Mouse (Mus musculus) spleen, adult 12 weeks (tissue): ENCODE measurements around the gene Zcchc12.
A peak's percentile ranks its signal among the peaks of the same experiment; 100 is the strongest.

Experiments used
- DNase-seq: peaks from one replicate; pipeline ENCODE4 v3.0.0; 2022; ENCODE audit warnings: low spot score

Gene Zcchc12

DNA sequence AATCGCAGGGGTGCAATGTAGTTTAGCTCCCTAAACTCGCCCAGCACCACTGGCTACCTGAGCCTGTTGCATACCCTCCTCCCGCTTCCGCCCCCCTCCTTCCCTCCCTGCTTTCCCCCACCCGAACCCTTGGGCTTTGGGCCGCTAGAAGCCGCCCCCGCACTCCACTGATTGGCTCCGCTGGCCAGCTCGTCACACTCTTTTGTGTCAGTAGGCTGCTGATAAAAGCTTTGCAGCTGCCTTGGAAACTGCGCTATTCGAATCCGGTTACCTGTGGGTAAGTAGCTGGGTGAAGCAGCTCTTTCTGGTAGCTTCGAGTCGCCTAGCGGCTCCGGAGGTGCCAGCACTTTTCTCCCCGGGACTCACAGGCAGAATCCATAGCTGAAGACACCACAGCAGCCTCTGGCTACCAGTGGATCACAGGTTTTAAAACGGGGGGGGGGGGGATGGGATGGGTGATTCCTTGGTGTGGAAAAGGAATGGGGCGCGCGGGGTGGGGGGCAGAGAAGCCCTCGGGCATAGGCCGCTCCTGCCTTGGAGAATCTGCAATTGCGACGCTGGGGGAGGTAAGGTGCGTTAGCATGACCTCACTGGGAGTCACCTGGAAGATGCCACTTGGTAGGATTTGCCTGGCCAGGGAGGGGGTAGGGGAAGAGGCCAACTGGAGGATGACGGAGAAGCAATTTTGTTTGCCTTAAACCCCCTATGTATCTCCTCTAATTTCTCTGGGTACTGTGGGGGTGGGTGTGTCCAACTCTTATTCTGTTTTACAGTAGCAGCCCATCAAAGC, at the start of gene Zcchc12:
Gene Zcchc12, plus strand, starts transcription at position 169 of the 790 bp plus-strand sequence.
- no peak for DNase-seq

DNA sequence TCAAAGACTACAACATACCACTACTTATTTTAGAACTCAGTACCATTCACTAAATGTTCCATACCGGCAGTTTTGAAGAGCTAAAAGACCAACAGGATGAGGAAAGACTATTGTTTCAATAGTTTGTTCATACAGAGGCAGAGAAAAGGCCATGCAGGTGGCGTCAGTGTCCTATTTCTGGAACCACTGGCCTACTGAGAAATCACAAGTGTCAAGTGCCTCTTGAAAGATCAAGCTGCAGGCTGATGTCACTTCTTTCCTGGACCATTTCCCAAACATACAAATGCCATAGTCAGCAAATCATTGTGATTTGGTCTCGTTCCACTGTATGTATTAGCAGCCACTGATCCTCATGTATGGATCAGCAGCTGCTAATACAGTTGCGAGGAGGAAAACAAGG, 49.0 kb upstream of the Zcchc12 start:
- no peak for DNase-seq

DNA sequence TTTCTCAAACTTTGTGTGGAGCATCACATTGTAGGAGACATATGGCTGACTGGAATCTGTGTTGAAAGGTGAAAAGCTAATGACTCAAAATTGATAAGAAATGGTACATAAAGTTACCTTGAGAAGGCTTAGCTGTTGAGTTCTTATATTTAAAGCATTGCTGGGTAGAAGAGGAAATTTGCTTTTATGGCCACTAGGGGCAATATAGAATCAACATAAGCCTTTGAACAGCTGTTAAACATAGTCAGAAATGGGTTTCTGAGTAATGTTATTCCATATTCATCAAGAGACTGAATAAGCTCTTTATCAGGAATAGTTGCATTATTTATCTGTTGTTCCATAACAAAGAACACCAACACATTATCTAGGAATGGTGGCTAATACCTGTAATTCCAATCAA, 45.6 kb upstream of the Zcchc12 start:
- DNase-seq = no peak

DNA sequence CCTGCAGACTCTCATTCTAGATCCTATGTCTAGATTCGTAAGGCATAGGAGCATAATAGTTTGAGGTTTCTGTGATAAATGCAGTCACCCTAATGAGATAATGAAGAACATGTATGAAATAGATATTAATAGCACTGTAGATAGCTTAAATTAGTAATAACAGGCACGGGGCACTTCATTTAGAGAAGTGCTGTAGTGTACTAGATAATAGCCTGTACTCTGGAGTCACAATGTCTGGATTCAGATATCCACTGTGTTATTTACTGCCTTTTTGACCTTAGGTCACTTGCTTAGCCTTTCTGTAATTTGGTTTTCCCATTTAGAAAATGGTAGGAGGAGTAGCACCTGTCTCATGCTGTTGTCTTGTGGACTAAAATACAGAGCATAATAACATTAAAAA, 39.0 kb upstream of the Zcchc12 start:
- DNase-seq = no peak

DNA sequence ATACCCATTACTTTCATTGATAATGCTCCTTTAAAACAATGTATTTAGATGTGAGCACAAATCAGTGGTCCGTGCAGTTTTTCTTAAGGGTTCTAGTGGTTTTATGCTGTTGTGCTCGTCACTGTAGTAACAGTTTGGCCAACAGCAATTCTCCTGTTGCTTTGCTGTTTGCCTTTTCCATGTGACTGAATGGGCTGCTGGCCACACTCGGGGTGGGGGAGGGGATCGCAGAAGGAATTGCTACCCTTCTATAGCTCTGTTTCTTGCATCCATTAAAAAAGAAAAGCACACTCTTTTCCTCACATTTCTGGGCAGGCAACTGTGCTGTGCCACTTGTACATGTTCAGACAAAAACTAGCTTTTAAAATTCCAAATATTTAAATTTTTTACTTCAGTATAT, 34.1 kb upstream of the Zcchc12 start:
- DNase-seq = no peak

DNA sequence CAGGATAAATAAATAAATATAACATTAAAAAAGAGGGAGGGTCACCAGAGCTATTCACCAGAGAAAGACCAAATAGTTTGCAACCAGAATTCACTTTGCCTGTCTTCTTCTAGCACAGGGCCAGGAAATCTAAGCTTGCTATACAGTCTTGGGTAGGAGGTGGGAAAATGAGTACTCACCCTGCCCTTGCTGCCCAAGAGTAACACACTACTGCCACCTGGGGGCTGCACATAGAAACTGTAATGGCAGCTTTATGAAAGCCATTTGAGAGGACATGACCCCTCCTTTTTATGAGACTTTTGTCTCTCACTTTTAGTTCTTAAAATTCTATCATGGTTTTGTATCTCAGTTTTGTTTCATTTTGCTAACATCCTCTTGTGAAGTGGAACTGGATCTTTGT, 12.1 kb upstream of the Zcchc12 start:
- DNase-seq = no peak

DNA sequence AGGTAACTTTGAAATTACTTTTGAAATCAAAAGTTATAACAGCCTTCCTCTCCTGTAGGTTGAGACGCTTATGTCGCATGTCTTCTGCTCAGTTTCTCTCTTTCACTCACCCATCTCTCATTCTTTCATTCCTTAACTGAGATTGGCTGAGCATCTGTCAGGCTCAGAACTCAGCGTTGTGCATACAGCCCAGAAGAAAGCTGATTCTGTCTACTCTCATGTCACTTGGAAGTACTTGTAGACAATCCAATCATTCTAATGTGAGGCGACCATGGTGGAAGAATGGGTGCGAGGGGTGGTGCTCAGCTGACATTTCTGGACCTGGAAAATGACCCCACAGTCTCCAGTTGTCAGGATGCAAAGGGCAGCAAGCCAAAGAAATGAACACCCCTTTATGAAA, 9.7 kb upstream of the Zcchc12 start:
- DNase-seq = no peak

DNA sequence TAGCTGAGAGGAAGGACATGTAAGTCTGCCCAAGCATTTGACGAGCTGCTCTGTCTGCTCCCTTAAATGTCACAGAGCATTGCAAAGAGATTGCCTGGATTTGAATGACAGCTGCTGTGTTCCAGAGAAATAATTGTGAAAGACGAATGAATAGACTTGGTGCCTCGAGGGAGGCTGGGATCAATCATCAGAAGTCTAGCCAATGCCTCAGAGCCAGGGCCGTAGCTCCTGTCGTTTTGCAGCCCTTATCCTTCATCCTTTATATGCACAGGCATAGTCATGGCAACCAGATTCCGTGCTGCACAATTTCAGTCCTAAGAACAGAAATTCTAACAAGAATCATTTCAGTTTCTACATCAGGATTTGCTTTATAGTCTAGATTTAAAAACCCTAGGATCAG, 9.3 kb upstream of the Zcchc12 start:
- DNase-seq = no peak

DNA sequence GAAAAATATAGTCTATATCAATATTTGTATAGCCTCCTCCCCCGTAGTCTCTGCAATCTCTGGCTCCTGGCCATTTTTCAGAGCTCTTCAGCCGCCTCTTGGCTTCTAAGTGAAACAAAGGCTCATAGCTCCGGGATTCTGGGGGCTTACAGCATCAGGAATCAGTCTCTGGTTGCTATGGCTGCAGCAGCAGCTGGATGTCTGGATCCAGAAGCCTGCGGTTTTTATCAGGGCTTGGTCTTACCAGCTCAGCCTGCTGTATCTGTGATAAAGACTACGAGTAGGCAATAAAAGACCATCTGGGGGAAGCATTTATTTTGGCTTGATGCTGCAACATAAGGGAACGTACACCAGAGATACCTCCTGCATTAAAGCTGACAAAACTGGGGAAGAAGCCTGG, 1.8 kb upstream of the Zcchc12 start:
- no peak for DNase-seq

DNA sequence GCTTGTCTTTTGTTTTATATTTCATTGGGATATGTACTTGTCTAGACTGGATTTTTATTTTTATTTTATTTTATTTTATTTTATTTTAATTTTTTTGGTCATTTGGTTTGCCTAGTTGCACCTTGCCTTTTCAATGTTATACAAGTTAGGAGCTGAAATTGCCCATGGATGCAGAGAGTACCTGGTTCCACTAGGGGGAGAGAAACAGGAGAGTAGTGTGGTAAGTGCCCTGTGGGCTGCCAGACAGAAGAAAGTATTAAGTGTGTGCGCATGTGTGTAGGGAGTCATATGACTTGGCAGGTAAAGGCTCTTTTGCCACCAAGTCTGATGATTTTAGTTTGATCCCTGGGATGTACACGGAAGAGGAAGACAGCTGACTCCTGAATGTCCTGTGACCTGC, 13.8 kb downstream of the Zcchc12 start:
- DNase-seq = no peak

DNA sequence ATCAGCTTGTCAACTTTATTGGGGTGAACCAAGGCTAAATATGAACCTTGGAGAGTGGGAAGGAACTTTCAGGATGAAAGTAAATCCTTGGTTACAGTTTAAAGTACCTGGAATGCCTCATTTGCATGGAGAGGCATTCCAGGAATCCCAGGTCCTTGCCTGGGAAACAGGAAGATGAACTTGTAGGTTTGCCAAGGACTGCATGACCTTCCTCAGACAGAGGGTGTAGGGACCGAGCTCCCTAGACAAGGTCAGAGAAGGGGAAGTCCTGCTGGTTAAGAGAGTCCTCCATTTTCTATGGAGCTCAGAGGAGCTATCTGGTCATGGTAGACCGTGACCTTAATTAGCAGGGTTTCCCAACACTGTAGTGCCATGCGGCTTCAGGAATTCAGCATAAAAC, 15.5 kb downstream of the Zcchc12 start:
- DNase-seq = no peak

DNA sequence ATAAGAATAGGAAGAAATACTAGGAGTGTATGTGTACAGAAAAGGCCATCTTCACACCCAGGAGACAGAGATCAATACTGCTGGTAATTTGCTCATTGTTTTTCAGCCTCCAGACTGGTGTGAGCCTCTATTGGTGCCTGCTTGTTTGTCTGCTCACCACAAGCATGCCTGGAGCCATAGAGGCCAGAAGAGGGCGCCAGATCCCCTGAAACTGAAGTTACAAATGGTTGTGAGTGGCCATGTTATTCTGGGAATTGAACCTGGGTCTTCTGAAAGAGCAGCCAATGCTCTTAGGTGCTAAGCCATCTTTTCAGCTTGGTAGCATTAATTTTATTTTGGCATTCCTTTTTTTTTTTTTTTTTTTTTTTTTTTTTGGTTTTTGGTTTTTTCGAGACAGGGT, 25.7 kb downstream of the Zcchc12 start:
- DNase-seq = no peak

DNA sequence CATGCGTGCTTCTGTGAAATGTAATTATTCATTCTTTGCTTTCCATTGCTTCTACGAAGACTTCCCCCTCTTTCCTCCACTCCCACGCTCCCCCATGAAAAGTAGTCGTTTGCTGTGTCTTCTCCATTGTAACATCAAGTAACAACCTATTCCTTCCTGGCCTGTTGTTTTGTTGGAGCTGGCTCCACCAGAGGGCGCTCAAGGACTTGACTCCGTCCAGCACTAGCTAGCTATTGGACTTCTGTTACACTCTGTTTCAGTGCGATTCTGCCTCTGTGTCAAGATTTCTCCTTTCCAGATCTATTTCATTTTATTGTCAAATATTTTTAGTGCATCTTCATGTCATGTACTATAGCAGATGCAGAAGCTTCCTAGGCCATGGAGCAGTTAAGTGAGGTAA, 30.1 kb downstream of the Zcchc12 start:
- peak; percentile 7 for DNase-seq

DNA sequence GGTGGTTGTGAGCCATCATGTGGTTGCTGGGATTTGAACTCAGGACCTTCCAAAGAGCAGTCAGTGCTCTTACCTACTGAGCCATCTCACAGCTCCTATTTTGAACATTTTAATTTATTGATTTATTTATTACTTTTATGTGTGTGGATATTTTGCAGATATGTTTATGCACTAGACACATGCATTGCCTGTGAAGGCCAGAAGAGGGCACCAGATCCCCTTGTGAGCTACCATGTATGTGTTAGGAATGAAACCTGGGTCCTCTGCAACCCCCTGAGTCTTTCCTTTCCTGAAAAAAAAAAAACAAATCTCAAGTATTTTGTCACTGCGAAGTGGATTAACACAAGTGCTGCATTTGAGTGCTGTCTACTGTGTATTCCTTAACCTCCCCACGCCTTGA, 30.9 kb downstream of the Zcchc12 start:
- no peak for DNase-seq

DNA sequence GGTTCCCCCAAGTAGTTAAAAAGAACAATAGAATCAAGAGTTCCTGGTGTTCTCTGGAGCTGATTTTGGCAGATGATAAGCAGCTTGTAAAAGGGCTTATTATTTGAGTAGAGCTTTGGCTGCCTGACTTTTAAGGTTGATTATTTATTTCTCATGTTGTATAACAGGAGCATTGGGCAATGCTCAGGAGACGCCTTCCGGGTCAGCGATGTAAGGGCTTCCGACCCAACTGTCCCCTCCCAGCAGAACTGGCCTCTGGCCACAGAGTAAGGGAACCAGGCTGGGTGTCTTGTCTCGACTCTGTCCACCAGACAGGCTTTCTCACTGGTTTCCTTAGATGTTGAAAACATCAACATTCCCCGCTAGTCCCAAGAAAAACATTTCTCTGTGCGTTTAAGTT, 33.2 kb downstream of the Zcchc12 start:
- DNase-seq = no peak

DNA sequence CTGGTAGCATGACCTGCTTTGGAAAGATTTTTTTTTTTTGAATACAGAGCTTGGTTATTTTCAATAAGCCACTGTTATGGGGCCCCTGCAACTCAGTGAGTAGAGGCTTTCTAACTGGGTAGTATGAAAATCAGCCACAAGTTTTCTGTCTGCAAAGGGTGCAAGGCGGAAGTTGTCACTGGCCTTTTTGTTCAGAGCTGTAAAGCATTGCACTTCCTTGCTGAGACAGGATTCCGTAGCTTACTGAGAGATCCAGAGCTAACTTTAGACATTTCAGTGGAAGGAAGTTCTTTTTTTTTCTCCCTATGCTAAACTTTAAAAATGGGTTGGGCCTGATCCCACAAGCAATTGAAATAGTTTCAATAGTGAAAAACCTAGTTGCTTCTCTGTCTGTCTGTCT, 33.6 kb downstream of the Zcchc12 start:
- no peak for DNase-seq

DNA sequence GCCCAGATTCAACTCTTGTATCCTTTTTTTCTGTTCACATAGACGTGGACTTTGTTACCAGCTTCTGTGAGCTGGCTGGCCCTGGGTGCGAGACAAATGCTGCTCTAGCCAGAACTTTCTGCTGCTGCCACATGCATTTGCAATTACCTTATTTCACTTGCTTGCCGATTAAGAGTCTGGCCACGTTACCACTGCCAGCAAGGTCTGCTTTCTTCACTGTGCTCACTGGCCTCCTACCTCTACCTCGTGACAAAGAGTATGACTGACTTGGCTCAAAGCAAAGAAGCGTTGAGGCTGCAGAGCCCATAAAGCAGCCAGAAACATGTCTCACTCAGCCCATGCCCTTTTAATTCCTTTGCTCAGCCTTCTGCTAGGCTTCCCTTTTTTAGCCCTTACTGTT, 39.9 kb downstream of the Zcchc12 start:
- no peak for DNase-seq
